Mouse (Mus musculus) spleen, embryonic (tissue): Measurements from ENCODE around the gene Ppp5c.

Experiments
- CTCF ChIA-PET: fragments of 350-600 bp; sonication (Branson Sonifier 250); formaldehyde crosslinking; loops from one replicate; lab custom pipeline; 2022; lab: Charles Lee

Gene Ppp5c

GRCm38 (mm10) chr7:17019426-17020166, 8.1 kb downstream of the Ppp5c start:
- CTCF ChIA-PET = no interaction called here

GRCm38 (mm10) chr7:17017921-17018320, 9.8 kb downstream of the Ppp5c start:
- CTCF ChIA-PET = no interaction called here

GRCm38 (mm10) chr7:17017036-17017435, 10.7 kb downstream of the Ppp5c start:
- CTCF ChIA-PET = no interaction called here

GRCm38 (mm10) chr7:17015381-17015780, 12.3 kb downstream of the Ppp5c start:
- CTCF ChIA-PET = interaction anchor here (1.0 kb wide), 1 partner anchor 14 kb away, joined by 3 read pairs; no protein-coding TSS in a partner anchor

GRCm38 (mm10) chr7:17011909-17012590, 15.7 kb downstream of the Ppp5c start:
- CTCF ChIA-PET = no interaction called here

- CTCF ChIA-PET = interaction anchor here (0.5 kb wide), 1 partner anchor 49 kb away, joined by 3 read pairs; no protein-coding TSS in a partner anchor
These were observed 17.7 kb downstream of the Ppp5c start for GRCm38 (mm10) chr7:17010010-17010347.

- CTCF ChIA-PET = interaction anchor here (1.2 kb wide), 1 partner anchor 53 kb away, joined by 3 read pairs; no protein-coding TSS in a partner anchor
These were observed 18.3 kb downstream of the Ppp5c start for GRCm38 (mm10) chr7:17009326-17010009.

GRCm38 (mm10) chr7:17007300-17007699, 20.4 kb downstream of the Ppp5c start:
- CTCF ChIA-PET = interaction anchor here (1.4 to 2.2 kb wide), 3 partner anchors 15 to 62 kb away, joined by 6 to 15 read pairs (median 6); no protein-coding TSS in a partner anchor

- CTCF ChIA-PET = no interaction called here
These were observed 23.0 kb downstream of the Ppp5c start for GRCm38 (mm10) chr7:17004716-17005115.

- CTCF ChIA-PET = interaction anchor here (0.8 kb wide), 1 partner anchor 63 kb away, joined by 5 read pairs; no protein-coding TSS in a partner anchor
These were observed 24.3 kb downstream of the Ppp5c start for GRCm38 (mm10) chr7:17003230-17003960.

GRCm38 (mm10) chr7:17002375-17003195, 25.1 kb downstream of the Ppp5c start:
- CTCF ChIA-PET = interaction anchor here (0.7 to 1.8 kb wide), 2 partner anchors 57 to 69 kb away, joined by 3 to 4 read pairs; no protein-coding TSS in a partner anchor

- CTCF ChIA-PET = interaction anchor here (1.7 to 2.0 kb wide), 2 partner anchors 47 to 49 kb away, joined by 6 to 8 read pairs; no protein-coding TSS in a partner anchor
These were observed 28.1 kb downstream of the Ppp5c start for GRCm38 (mm10) chr7:16999650-17000049.

- CTCF ChIA-PET = interaction anchor here (0.6 to 2.0 kb wide), 3 partner anchors 47 to 58 kb away, joined by 4 to 8 read pairs (median 6); no protein-coding TSS in a partner anchor
These were observed 28.5 kb downstream of the Ppp5c start for GRCm38 (mm10) chr7:16999233-16999632.

GRCm38 (mm10) chr7:16995345-16995744, 32.4 kb downstream of the Ppp5c start:
- CTCF ChIA-PET = interaction anchor here (0.5 to 0.9 kb wide), 2 partner anchors 68 to 100 kb away, joined by 3 to 5 read pairs; no protein-coding TSS in a partner anchor

GRCm38 (mm10) chr7:16994400-16994799, 33.3 kb downstream of the Ppp5c start:
- CTCF ChIA-PET = no interaction called here

GRCm38 (mm10) chr7:16993651-16994399, 33.9 kb downstream of the Ppp5c start:
- CTCF ChIA-PET = no interaction called here

- CTCF ChIA-PET = no interaction called here
These were observed 35.3 kb downstream of the Ppp5c start, which contains the start of gene Ccdc8 for GRCm38 (mm10) chr7:16992451-16992807. Gene Ccdc8, plus strand, starts transcription at chr7:16992708.

- CTCF ChIA-PET = interaction anchor here (0.5 kb wide), 1 partner anchor 81 kb away, joined by 4 read pairs; no protein-coding TSS in a partner anchor
These were observed 35.9 kb downstream of the Ppp5c start for GRCm38 (mm10) chr7:16991681-16992450.
